Mouse (Mus musculus) thymus, postnatal 25 days (tissue): ENCODE results near the gene Calcrl.
"Not testable (repeated sequence)": the region's sequence is repeated elsewhere in the genome, so short reads cannot be mapped to it uniquely, and the experiment has no call there.

Source experiments
- DNase-seq: peaks from one replicate; pipeline ENCODE4 v3.0.0; 2022

Gene Calcrl

DNA sequence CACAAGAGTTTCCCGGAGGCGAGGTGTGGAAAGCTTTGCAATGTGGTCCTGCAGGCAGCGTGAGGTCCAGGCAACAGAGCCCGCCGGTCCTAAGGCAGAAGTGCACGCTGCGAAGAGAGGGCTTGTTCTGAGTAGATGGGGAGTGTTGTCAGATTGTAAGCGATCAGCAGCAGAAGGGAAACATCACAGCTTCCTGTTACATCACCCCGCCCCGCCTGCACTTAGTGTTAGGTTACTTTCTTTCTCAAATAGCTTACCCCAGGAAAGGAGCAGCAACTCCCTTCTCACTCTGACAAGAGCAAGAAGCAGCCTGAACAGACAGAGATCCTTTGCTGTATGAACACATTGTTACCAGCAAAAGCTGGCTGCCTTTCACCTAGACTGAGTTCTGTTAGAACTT lies at the start of gene Calcrl:
Gene Calcrl (minus strand): TSS at position 274 of the 400 bp plus-strand sequence.
- peak; percentile 84 for DNase-seq

GRCm38 (mm10) chr2:84474651-84475050 lies 49.4 kb upstream of the Calcrl start:
- DNase-seq, result no peak

DNA sequence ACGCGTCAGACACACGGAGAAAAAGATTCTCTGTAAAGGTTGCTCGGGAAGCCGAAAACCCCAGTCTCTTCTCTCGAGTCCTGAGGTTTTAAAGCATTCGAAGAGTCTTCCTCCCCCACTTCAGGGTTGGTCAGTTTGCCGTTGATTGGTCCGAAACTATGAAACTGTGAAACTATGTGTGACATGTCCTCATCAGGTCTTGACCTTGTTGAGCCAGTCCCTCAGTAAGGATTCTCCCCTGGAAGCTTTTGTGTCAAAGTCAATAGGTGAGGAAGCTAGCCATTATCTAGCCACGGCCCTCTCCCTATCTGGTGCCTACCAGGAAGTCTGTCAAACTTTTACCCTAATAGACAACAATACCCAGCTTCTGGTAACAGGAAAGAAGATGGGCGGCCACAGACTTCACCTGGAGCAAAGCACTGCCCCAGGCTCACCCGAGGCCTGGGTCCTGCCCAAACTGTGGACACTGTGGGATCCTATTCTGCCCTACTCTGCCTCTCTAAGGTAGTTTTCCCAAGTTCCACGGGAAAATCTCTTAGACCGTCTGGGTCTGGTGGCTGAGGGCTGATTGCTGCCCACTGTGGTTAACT lies 48.8 kb upstream of the Calcrl start:
- DNase-seq, result no peak

DNA sequence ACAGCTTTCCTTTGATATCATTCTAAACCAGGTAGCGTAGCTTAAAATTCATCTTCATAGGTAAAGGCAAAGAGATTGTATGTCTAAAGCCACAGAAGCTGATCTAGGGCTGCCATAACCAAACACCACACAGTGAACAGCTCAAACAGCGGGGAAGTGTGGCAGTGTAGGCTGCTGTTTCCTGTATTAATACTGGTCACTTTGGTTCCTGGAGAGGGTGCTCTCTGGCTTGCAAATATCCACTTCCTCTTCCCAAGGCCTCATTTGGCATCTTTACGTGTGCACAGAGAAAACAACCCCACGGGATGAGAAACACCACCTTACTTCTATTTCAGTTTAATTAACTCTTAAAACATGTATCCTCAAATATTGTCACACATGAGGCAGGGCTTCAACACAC lies 42.2 kb upstream of the Calcrl start:
- DNase-seq, result no peak

- no peak for DNase-seq
Measured at GRCm38 (mm10) chr2:84464956-84465355, 39.7 kb upstream of the Calcrl start.

- DNase-seq, result no peak
Measured at GRCm38 (mm10) chr2:84462411-84462810, 37.2 kb upstream of the Calcrl start.

DNA sequence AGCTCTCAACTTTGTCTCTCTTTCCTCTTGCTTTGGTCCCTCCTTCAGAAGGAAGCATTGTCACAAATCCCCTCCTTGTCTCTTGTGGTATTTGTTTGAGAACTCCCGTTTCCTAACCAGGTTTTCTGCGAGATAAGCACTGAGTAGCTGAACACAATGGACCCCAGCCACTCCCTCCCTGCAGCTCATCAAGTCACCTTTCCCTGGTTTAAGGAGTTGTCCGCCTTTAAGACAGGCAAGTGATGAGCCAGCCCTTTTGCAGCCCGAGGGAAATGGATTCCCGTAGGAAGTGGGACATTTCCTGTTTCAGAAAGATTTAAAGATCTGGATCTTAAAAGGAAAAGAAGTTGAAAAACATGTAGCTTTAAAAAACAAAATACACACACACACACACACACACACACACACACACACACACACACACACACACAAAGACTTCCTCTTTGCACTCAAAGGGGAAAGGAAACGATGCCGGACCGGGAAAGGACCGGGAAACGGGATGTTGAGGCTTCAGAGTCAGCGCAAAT lies 34.5 kb upstream of the Calcrl start:
- no peak for DNase-seq

DNA sequence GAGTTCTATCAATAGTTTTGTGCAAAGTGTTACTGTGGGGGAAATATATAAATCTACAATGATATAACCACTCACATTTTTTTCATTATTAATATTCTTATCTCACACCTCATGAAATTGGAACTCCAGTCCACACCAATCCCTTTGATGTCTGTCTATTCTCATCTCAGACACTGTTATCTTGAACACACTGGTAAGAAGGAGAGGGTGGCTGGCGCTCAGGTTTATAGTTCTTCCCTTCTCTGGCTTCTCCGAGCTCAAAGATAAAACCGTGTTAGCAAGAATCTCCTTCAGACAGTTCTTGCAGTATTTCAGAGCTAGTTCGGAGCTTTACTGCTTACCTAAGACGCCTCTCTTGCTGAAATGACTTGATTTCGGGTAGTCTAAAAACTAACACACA lies 32.0 kb upstream of the Calcrl start:
- no peak for DNase-seq

DNA sequence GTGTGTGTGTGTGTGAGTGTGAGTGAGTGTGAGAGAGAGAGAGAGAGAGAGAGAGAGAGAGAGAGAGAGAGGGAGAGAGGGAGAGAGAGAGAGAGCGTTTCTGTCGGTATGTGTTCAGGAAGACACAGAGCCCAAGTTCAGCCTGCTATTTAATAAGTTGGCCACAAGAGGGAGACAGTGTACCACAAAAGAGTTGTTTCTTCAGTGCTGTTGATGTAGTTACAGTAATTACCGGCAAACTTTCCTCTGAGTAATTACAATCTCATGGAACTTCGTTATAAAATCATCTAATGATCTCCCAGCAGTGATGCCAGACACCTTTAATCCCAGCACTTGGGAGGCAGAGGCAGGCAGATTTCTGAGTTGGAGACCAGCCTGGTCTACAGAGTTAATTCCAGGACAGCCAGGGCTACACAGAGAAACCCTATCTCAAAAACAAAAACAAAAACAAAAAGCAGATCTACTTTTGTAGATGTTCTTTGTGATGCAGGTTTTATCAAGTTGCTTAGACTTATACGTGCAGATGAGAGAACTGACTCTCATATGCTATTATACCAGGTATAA lies 30.1 kb upstream of the Calcrl start:
- DNase-seq, result peak; percentile 54

DNA sequence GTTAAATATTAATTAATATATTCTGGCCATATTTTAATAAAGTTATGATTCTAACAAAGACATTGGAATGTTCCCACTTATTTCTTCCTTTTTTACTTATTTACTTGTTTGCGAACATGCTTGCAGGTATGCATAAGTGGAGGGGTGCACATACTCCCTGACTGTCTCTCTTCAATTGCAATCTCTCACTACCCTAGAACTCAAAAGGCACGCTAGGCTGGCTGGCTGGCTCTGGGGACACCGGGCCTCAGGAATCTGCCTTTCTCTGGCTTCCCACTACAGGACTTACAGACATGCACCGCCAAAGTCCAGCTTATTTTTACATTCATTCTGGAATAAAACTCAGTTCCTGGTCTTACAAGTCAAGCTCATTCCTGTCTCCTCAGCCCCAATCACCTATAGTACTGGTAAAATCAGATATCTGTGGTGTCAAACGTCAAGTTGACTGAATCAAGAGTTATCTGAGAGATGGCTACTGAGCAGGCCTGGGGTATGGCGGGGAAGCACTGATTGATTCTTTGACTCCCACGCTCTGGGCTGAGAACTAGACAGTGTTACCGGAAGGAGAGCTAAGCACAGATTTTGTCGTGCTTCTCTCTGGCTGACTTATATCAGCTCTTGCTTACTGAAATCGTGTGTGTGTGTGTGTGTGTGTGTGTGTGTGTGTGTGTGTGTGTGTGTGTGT lies 29.5 kb upstream of the Calcrl start:
- DNase-seq, result no peak

DNA sequence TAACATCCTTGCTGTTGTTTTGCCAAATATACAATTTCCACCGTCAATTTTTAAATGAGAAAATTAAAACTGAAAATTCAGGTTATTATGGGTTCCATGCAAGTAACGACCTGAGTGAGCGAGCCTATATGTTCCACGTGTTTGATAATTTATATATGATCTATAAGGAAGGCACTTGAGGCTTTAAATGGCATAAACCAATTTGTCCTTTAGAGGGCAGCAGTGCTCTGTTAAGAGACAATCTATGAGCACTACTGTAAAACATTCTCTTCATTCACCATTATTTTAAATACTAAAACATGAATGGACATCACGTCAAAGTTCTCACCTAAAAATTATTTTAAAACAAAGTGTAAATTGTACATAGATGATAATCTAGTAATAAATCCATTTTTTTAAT lies 28.8 kb upstream of the Calcrl start:
- DNase-seq, result no peak

GRCm38 (mm10) chr2:84445499-84445898 lies 20.3 kb upstream of the Calcrl start:
- DNase-seq, result no peak

DNA sequence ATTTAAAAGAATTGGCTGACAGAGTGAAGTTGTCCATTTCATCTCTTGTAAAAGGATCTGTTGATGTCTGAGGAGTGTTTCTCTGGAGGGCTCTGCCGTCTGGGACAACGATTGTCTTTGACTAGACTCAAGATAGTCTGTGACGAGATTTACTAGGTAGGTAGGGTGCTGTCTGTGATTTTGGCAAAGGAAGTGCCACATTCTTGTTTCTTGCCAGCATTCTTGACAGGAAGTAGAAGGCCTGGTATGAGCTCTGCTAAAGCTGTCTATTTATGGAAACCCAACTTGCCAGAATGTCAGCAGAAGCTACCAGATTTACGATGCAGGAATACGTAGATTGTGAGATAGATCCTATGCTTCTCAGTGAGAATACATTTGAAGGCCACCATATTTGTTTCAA lies 16.7 kb upstream of the Calcrl start:
- DNase-seq, result no peak

GRCm38 (mm10) chr2:84429724-84430123 lies 4.5 kb upstream of the Calcrl start:
- DNase-seq, result peak; percentile 35

- DNase-seq, result no peak
Measured at GRCm38 (mm10) chr2:84428836-84429235, 3.6 kb upstream of the Calcrl start.

GRCm38 (mm10) chr2:84426531-84426930 lies 1.3 kb upstream of the Calcrl start:
- DNase-seq, result no peak

- no peak for DNase-seq
Measured at GRCm38 (mm10) chr2:84416501-84416900, 8.7 kb downstream of the Calcrl start.

- DNase-seq, result no peak
Measured at GRCm38 (mm10) chr2:84409796-84410592, 15.2 kb downstream of the Calcrl start.

DNA sequence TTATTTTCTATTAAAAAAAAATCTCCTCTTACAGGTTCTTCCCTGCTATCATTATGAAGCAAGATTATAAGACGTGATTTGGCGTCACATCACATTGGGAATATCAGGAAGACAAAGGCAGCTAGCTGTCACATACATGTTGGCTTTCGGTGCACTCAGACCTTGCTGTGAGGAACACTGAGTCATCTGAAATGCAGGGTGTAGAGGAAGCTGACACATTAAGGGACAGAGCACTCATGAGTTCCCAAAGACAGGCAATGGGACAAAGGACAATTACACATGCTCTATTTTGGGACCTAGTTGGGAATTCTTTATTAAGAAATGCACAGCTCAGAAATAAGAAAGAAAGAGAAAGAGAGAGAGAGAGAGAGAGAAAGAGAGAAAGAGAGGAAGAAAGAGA lies 20.4 kb downstream of the Calcrl start:
- no peak for DNase-seq

DNA sequence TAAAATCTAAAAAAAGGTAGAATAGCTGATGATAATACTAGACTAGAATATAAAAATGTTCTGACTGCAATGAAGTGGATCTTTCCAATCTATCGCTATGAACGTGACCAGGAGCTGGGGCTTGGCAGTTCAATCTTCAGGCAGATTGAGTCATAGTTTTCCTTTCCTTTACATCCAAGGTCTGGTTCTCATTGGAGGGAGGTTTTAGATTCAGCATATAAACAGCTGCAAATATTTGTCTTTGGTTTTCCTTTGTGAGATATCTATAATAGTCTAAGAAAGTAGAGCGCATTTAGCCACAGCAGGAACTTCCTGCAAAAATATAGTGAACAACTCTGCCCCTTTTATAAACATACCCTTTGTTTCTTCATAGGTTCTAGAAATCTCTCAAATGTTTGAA lies 22.5 kb downstream of the Calcrl start:
- DNase-seq, result no peak

DNA sequence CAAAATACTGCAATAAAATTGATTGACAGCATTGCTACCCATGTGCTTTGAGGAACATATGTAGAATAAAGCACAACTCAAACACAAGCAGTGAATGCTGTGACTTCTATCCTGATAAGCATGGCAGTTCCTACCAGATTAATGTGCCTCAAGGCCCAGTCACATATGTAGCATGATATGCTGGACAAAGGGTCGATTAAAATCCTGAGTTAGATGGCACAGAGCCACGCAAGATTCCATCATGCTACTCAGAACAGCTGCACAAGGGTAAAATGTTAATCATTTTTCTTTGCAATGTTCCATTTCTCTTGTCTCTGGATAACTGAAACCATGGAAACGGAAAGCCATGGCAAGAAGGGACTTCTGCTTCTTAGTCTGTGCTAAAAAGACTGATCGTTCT lies 28.7 kb downstream of the Calcrl start:
- DNase-seq, result no peak

DNA sequence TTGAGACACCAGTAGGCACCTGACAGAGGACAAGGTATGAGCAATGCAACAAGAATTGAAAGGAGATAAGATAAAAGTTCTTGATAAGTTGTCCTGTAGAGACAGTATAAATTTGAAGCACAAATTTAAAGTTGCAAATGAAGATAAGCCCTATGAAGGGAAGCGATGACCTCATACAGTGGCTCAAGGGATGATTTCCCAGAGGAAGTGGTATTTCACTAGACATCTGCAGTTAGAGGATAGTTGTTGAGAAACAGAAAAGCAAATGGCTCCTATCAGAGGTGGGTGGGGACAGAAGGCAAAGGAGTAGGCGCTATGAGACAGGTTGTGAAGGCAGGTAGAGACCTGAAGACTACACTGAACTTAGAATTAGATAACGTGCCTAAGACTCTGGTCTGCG lies 32.0 kb downstream of the Calcrl start:
- DNase-seq, result no peak

DNA sequence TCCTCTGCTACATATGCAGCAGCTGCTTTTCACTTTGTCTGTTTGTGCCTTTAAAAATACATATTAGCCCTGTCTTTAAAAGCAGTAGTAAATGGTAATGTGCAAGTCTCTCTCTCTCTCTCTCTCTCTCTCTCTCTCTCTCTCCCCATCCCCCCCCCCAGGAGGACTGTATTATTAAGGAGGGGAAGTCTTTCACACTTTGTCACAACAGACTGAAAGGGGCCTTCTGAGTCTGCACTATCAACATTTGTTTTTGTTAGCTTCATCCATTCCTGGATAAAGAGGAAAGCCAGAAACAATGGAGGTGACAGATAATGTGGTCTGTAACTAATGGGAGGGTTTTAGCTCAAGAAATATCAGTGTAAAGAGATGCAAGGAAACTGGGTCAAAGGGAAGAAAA lies 36.1 kb downstream of the Calcrl start:
- no peak for DNase-seq

DNA sequence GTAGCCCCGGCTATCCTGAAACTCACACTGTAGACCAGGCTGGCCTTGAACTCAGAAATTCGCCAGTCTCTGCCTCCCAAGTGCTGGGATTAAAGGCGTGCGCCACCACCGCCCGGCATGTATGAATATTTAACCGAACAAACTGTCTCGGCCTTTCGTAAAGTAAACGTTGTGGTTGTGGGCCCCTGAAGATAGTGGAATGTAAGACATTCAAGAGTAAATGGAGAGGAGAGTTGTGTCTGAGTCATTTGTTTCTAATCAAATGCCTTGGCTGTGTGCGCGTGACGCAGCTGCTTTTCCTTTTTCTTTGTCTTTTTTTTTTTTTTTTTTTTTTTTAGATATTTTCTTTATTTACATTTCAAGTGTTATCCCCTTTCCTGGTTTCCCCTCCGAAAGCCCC lies 36.7 kb downstream of the Calcrl start:
- not testable (repeated sequence) for DNase-seq
